Mouse (Mus musculus): ENCODE data around the gene Cyp4f13.

The Cyp4f13 gene

DNA sequence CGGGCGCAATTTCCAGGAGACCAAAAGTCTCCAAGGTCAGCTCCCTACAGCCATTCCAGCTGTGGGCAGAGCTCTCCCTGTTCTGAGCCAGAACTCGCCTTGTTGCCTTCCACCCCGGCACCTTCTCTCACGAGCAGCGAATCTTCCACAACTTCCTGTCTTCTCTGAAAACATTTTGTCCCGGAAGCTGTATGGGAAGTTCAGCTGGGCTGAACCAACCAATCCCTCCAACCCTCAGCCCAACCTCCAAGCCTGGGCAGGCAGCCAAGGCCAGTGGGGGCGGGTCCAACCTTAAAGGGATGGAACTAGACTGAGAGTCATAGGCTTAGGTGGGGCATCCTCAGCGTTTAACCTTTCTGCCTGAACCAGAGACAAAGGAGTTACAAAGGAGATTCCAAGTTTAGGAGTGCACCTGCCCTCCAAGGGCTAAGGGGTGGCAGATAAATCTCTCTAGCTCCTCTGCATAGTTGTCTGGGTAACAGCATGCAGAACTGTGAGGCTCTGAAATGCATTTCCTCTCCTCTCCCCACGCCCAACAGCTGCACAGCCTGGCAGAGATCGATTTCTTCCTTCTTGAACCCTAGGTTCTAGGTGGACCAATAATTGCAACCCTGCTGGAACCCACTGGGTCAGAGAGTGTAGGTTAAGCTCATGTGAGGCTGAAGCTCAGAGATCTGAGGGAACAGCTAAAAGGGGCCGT is at the start of gene Cyp4f13:
TSS of gene Cyp4f13 (minus strand) at position 188 of the 700 bp plus-strand sequence.
- peak; percentile 99 for DNase-seq

DNA sequence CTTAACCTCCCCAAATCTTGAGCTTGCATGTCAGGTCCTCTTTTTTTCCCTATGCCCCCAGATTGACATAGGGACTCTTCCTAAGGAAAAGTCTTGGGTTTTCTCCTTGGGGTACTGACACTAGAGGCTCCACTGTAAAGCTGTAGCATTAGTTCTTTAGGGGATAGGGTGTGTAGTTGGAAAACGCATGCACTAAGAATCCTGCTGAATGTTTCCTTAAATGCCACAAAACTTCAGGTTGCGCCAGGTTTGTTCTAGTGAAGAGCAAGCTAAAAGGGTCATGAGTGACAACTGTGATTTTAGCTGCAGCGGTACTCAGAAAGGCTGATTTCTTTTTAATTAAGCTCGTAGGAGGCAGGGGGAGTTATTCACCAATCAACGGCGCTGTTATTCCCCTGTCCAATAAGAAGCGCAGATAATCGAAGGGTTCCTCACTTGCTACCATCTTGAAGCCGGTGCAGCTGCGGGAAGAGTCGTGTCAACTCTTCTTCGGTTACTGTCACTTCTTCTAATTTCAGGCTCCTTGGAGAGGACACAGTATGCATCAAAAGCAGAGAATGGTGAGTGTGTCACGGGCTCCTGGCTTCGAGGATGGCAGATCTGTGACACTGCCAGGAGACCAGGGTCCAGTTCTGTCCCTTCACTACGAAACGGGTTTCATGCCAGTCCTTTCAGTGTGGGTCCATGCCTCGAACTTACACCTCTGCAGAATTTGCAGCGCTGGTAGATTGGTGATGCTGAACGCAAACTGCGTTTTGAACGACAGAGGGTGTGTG is 45.7 kb upstream of the Cyp4f13 start, which contains the start of gene Zfp952:
TSS of gene Zfp952 (plus strand) at position 431 of the 776 bp plus-strand sequence.
- DNase-seq = peak; percentile 89

DNA sequence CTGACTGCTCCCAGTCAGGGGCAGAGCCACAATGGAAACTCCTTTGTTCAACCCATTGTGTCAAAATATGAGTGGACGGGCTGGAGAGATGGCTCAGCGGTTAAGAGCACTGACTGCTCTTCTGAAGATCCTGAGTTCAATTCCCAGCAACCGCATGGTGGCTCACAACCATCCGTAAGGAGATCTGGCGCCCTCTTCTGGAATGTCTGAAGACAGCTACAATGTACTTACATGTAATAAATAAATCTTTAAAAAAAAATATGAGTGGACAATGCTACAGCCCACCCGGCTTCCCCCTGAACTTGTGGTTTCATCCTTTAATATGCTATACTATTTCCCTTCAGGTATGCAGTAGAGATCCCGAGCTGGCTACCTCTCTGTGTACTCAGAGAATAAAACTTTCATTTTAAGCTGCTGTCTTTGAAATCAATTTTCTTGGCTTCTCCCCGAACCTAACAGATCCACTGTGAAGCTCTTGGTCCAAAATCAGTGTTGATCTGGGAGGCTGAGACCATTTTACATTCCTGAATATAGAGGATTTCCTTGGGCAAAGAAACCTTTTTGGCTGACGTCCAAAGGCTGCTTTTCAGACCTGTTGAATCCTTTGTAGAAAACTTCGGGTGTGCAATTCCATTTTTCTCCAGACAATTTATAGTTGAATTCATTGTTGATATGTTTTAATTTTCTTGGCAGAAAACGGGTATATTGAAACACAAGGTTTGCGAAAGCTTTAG is 44.9 kb upstream of the Cyp4f13 start:
- DNase-seq = peak; percentile 22

DNA sequence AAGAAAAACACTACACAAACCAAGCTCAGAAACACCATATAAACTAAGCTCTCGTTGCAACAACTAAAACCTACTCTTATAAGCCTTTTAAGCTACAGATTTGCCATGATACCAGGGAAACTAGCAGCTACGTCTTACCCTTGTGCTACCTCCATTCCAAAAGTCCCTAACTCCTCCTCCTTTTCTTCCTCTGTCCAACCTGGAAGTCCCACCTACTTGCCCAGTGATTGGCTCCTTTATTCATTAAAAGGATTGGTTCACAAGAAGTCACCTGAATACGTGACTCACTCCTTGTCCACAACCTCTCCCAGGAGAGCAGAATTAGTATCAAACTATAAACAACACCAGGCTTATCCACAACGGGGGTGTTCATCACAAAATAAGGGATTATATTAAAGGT is 39.1 kb upstream of the Cyp4f13 start:
- DNase-seq = no peak

DNA sequence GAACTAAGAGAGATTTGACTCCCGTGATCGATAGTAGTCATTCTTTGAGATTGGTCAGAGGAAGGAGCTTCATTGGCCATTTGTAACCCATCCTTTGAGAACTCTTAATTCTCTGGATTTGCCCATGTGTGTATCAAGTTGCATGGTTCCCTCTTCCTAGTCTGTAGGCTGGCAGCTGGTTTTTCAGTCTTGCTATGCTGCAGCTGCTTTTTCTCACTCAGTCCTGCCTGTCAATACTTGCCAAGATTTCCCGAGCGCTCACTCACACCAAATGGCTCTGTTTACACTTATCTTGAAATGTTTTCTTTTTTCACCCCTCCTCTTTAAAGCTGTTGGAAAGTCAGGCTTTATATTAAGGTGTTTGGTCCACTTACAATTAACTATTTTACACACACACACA is 34.2 kb upstream of the Cyp4f13 start:
- no peak for DNase-seq

DNA sequence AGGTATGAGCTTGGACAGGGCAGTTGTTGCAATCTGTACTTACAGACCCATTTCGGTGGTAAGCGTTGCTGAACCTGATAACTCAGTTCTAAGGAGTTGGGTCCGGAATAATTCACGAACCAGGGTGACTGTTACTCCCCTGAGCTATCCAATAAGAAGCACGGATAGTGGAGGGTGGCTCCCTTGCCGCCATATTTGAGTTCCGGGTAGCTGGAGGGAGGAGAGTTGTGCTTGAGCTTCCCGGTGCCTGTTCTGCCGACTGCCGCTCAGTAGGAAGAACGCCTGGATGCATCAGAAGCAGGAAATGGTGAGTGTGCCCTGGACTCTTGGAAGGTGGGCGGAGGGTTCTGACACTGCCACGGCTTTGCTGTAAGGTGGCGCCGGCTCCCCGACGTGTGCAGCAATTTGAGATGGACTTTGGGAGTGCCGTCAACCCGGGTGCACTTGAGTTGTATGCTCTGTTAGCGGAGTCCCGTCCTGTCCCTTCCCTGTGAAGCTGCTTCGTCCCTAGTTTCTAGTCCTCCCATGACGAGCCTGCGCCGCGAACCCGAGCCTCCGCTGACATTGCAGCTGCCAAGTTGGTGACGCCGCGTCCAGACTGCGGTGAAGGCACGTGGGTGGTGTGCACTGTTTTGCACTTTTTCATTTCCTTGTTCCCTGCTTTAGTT is 18.6 kb upstream of the Cyp4f13 start, which contains the start of gene Zfp472:
TSS of gene Zfp472 (plus strand) at position 192 of the 668 bp plus-strand sequence.
- DNase-seq = peak; percentile 91

DNA sequence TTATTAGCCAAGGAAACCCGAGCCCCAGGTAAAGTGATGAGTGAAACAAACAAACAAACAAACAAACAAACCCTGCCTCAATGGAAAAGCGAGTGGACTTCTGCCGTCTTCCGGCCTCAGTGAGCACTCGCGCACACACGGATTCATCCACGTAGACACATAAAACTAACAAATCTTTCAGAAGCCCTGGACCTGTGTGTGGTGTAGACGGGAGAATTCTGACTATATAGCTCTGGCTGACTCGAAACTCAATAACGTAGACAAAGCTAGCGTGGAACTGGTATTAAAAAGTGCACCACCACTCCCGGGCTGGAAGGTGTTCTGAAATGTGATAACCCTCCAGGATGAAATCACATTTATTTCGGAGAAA is 18.0 kb upstream of the Cyp4f13 start:
- DNase-seq = peak; percentile 30

DNA sequence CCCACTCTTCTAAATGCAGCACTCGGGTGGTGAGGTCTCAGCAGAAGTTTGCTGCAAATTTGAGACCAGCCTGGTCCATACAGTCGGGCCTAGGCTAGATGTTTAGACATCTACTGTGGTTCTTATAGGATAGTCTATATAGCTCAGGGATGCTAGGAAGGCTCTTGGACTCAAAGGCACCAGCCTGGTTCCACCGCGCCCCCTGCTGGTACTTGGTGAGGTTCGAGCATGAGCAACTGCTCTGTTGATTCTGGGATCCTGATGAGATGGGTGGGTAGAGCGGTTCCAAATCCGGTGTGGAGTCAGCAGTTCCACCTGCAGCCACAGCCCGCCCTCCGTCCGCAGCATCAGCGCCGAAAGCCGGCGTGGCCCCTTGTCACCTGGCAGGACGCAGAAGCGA is 4.2 kb upstream of the Cyp4f13 start:
- DNase-seq = peak; percentile 93

DNA sequence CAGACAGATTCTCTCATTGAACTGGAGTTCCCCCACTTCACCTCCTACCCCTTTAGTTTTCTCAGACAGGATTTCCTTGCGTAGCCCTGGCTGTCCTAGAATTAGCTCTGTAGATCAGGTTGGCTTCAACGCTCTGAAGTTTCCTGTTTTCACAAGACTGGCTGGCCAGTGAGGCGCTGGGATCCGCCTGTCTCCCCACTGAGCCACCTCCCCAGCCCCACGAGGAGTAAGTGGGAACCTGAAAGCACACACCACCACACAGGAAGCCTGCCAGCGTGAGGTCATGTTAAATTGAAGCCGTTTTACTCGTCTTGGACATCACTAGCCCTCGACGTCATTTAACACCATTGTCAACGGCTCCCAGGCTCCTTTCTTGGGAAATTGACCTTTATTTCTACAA is 3.8 kb upstream of the Cyp4f13 start:
- DNase-seq = no peak

DNA sequence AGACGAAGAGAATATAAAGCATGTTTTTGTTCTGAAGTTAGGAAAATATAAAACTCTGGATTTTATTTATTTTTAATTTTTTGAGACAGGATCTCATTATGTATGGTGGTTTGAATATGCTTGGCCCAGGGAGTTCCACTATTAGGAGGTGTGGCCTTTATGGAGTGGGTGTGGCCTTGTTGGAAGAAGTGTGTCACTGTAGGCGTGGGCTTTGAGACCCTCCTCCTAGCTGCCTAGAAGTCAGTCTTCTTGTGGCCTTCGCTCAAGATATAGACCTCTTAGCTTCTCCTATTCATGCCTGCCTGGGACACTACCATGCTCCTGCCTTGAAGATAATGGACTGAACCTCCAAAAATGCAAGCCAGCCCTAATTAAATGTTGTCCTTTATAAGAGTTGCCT is 2.9 kb upstream of the Cyp4f13 start:
- no peak for DNase-seq

DNA sequence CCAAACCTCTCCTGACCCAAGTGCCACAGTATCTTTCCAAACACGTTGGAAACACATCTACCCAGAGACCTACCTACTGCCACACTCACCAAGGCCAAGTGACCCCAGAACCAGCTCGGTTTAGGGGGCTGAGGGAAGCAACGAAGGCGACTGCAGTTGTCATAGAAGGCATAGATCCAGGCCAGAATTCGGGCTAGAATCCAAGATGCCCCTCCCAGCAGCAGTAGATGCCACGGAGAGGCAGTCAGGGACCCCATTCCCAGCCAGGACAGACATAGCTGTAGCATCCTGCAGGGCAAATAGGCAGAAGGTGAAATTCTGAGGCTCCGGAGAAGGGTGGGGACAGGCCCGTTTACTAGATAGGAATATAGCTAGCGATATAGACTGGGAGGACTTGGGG is 486 bp downstream of the Cyp4f13 start:
- DNase-seq = no peak

DNA sequence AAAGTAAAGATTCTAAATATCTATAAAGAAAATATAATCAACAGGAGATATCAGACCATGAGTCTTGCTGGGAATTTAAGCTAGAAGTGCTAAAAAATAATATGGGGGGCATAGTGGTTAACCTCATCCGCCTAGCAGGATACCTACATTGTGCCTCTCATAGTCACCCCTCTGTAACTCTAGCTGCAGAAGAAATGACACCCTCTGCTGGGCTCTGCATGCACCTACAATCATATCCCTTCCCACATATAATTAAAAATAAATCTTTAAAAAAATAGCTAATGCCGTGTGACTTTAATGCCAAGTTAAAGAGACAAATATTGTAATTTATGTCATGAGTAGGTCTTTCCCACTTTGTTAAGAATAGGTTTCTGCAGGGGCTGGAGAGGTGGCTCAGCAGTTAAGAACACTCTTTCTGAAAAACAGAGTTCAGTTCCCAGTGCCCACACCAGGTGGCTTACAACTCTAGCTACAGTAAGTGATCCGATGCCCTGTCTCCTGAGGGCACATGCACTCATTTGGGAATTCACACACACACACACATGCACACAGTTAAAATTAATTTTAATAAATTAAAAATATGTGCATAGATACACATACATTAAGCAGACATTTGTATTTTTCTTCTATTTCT is 2.7 kb downstream of the Cyp4f13 start:
- DNase-seq = no peak

DNA sequence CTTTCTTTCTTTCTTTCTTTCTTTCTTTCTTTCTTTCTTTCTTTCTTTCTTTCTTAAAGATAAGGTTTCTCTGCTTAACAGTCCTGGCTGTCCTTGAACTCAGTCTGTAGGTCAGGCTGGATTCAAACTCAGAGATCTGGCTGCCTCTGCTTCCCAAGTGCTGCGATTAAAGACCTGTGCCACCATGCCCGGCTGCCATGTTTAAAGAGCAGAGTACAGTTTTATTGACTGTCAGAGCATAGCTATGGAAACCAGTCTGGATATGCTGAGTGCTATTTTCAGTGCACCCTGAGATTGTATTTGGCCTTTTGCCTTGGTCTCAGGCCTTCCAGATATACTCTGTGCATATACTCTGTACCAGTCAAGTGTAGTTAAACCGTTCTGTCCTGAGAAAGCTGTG is 3.5 kb downstream of the Cyp4f13 start:
- no peak for DNase-seq

DNA sequence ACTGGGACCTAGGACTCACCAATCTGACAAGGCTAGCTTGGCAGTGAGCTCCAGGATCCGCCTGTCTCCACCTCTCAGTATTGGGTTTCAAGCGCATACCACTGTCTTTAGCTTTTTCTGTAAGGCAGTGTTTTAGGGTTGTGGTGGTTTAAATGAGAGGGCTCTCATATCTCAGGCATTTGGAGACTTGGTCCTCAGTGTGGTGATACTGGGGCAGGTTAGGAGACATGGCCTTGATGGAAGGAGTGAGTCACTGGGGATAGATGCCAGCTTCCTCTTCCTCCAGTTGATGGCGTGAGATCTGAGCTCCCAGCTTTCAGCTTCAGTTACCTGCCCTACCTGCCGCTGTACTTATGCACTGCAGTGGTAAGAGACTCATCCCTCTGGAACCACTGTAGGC is 7.4 kb downstream of the Cyp4f13 start:
- no peak for DNase-seq

DNA sequence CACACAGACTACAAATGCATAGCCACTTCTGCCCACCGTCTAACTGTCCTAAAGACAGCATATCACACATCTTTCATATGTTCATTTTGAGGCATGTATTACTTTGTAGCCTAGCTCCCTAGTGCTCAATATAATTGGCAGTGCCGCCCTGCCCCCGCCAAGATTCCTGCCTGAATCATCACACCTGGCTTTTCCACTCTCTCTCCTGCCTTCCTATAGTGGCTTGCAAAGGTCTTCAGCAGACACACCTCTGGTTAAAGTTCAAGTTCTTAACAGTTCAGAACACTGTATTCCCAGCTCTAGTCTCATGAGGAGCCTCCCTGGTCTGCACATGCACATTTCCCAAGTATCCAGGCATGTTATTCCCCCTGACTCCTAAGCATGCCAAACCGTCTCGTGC is 19.4 kb downstream of the Cyp4f13 start:
- no peak for DNase-seq

DNA sequence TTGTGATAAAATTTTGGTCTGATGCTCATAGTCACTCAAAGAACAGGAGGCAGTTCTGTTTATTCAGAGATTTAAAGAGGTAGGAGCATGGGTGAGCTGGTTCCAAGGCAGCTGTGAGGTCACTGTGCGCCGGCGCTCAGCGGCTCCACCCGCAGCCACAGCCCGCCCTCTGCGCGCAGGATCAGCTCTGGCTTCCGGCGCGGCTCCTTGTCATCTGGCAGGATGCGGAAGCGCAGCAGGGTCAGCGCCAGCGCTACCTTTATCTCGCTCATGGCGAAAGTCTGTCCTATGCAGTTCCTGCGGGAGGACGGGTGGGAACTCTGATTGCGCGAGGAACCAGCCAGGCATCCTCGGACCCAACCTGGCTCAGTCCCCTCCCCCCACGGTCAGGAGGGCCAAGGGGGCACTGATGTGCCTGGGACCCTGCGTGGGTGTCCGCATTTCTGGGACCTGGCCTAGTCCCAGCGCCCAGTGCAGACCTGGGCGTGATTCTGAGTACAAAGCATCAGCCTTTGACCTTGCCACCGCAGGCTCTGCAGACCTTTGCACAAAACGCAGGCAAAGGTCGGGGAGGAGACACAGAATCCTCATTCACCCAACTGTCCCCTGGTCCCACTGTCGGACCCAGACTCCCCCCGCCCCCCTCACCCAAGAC is 22.4 kb downstream of the Cyp4f13 start:
- DNase-seq = peak; percentile 80

DNA sequence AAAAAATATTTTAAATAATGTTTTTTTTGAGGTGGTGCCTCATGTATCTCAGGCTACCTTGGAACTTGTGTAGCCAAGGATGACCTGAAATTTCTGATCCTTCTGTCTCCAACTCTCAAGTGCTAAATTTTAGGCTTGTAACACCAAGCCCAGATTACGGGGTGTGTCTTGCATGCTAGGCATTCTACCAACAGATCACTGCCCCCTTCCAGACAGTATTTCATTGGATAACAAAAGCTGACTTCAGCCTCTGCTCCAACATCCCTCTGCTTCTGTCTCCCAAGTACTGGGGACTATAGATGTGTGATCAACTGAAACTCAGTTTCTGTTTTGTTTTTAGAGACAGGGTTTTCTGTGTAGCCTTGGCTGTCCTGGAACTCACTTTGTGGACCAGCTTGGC is 23.5 kb downstream of the Cyp4f13 start:
- no peak for DNase-seq

DNA sequence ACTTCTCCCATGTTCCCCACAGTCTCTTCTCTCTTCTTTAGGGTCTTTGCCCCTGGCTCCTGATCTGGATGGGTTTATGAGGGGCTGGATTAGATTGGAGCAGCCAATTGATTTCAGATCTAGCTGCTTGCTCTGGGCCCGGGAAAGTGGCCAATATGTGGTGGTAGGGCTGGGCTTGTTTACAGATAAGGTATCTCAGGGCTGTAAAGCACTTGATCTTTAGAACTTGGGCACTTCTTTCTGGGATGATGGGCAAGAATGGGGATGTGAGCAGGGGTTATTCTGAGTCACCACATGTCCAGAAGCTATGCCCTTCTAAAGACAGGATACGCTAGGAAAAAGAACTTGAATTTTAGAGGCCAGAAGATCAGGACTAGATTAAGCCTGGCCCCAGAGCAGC is 28.1 kb downstream of the Cyp4f13 start:
- no peak for DNase-seq

DNA sequence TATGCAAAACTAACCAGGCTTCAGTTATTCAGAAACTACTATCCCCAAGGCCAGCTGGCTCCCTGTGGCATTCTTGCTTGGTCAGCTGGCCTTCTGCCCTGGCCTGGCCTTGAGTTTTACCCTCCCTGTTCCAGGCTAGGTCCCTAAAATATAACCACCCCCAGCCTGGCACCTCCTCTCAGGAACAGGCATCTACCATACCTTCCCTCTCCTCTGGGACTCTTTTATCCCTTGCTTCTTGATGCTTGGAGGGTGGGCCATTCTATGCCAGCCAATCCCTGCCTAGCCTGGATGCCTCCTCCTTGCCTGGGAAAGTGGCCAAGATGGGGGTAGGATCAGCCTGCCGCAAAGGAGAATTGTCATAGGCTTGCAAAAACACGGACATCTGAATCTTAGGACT is 30.1 kb downstream of the Cyp4f13 start, which contains the start of gene Cyp4f14:
TSS of gene Cyp4f14 (minus strand) at position 212 of the 400 bp plus-strand sequence.
- no peak for DNase-seq

DNA sequence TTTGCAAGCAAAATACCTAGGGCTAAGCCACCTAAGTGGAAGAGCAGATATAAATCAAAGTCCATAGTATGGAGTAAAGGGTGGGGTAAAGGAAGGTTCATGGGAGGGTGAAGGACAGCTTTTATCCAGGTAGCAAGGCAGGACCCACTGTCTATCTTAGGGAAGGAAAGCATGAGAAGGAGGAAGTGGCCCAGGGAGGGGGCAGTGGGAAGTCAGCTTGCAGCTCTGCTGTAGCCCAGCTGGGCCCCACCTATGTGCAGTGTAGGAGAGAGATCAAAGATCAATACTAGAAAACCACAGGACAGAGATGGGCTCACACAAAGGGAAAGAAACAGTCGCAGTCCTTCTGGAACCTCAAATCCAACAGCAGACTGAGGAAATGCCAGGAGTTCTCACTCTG is 31.1 kb downstream of the Cyp4f13 start:
- DNase-seq = no peak

DNA sequence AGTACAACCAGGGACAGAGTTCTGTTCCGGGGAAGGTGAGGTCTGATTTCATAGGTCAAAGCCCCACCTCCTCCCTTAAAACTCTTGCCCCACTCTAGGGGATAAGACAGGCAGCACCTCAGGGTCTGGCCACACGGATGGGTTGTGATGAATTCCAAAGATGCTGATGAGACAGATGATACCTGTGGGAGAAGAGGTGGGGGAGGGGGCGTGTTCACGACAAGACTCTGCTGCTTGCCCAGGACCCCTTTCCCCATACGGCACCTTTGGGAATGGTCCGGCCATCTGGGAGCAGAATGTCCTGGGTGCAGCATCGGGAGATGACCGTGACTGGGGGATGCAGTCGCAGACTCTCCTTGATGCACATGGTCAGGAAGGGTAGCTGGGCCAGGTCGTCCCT is 41.0 kb downstream of the Cyp4f13 start:
- DNase-seq = no peak

DNA sequence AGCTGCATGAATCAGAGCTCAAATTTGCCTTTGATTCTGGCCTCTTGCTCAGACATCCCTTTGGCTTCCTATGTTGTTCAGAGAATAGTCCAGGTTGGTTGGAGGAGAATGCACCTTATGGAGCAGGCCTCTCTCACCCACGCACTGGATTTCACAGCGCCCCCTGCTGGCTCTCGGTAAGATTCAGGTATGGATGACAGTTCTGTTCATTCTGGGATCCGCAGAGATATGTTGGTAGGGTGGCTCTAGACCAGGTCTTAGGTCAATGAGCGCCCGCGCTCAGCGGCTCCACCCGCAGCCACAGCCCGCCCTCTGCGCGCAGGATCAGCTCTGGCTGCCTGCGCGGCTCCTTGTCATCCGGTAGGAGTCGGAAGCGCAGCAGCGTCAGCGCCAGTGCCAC is 42.0 kb downstream of the Cyp4f13 start:
- peak; percentile 71 for DNase-seq

Measured in kidney, postnatal 10 days (tissue).